Mouse (Mus musculus) mesoderm, embryonic 11.5 days (tissue): ENCODE data around the gene Rp9.

Experiments
- DNase-seq: peaks from one replicate; pipeline ENCODE4 v3.0.0-alpha.2; 2012; ENCODE audit warnings: low read depth, low spot score

The Rp9 gene

DNA sequence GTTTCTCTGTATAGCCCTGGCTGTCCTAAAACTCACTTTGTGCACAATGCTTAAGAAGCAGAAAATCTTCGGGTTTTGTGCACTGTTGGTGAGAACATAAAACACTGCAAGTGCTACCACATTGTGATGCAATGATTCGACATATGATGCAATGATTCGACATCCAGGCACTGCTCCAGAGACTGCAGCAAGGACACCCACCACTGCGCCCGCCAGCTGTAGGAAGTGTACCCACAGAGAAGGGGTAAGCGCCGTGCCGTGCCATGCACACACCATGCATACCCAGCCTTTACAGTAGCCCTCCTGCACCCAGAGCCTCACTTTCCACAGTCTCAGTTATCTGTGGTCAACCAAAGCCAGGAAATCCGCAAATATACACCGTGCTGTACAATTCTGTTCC lies 102.9 kb downstream of the Rp9 start:
- DNase-seq: no peak

DNA sequence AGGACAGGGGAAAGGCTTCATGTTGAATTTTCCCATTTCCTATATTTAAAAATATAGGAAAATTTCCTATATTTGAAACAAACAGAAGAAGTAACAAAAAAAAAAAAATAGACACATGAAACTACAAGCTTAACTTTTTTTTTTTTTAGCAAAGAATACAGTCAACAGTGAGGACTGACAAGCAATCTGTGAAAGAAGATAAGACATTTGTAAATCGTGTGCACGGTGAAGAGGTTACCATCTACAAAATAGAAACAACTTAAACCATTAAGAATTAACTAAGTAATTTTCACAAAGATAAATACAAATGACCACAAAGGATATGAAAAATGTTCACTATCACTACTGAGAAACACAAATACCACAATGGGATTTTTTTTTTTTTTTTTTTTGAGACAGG lies 103.3 kb downstream of the Rp9 start:
- DNase-seq: no peak
